Mouse (Mus musculus) embryonic facial prominence, embryonic 14.5 days (tissue): ENCODE results near the gene Lmo7. TPM values are rescaled to one million over a fixed set of nuclear protein-coding genes. Genes with fewer than 3 reads are reported as not detected.
A peak's percentile ranks its signal among the peaks of the same experiment; 100 is the strongest.

ENCODE experiments used
- ATAC-seq: fragments of 200-750 bp; cut with Nextera tagmentation; 2 replicates; pipeline ENCODE4 v1.8.0; 2017; ENCODE audit warnings: low read depth, moderate number of reproducible peaks, moderate TSS enrichment
- DNase-seq: peaks from one replicate; pipeline ENCODE4 v3.0.0-alpha.2; 2015; ENCODE audit warnings: low spot score
- H3K27ac ChIP-seq: fragments of 300-500 bp; sonication (generic); replicated peaks from 2 replicates; pipeline ENCODE4 v1.5.1; 2014; ENCODE audit warnings: low read depth, mild to moderate bottlenecking, low read length, moderate library complexity
- H3K27me3 ChIP-seq: fragments of 300-500 bp; sonication (generic); replicated peaks from 2 replicates; pipeline ENCODE4 v1.6.1; 2014; ENCODE audit warnings: low read length; ENCODE audit not compliant: control insufficient read depth, insufficient read depth
- H3K36me3 ChIP-seq: fragments of 300-500 bp; sonication (generic); 2 replicates; pipeline ENCODE4 v1.6.1; 2014; ENCODE audit warnings: low read length, mixed read lengths; ENCODE audit not compliant: control insufficient read depth, insufficient read depth
- H3K4me1 ChIP-seq: fragments of 300-500 bp; sonication (generic); 2 replicates; pipeline ENCODE4 v1.6.1; 2014; ENCODE audit warnings: antibody characterized with exemption, low read length; ENCODE audit not compliant: control insufficient read depth, insufficient read depth
- H3K4me2 ChIP-seq: fragments of 300-500 bp; sonication (generic); 2 replicates; pipeline ENCODE4 v1.6.1; 2014; ENCODE audit warnings: low read depth, mild to moderate bottlenecking, low read length, moderate library complexity, mixed read lengths
- H3K4me3 ChIP-seq: fragments of 300-500 bp; sonication (generic); 2 replicates; pipeline ENCODE4 v1.5.1; 2014; ENCODE audit warnings: low read depth, mild to moderate bottlenecking, low read length
- H3K9ac ChIP-seq: fragments of 300-500 bp; sonication (generic); 2 replicates; pipeline ENCODE4 v1.6.1; 2014; ENCODE audit warnings: low read depth, mild to moderate bottlenecking, low read length, moderate library complexity, mixed read lengths
- H3K9me3 ChIP-seq: fragments of 300-500 bp; sonication (generic); 2 replicates; pipeline ENCODE4 v1.6.1; 2016; ENCODE audit warnings: low read length; ENCODE audit not compliant: control insufficient read depth
- WGBS: fragments of 180-500 bp; shearing (Covaris S2); extraction: QIAGEN DNeasy Blood & Tissue Kit; methylation state at CpG from one replicate; pipeline ENCODE4 v1.1.7; 2014; 5-methylcytosine and 5-hydroxymethylcytosine counted together
- polyA plus RNA-seq: library from polyadenylated mRNA; unstranded; fragments of >200 nt; fragmentation: Nextera tagmentation; extraction: Ambion mirVana; gene quantifications from 2 replicates; pipeline ENCODE4 v1.2.1, GENCODE M21; 2014

Lmo7 gene
- polyA plus RNA-seq, 1 experiment from 2014 or later, result 35.8 TPM

DNA sequence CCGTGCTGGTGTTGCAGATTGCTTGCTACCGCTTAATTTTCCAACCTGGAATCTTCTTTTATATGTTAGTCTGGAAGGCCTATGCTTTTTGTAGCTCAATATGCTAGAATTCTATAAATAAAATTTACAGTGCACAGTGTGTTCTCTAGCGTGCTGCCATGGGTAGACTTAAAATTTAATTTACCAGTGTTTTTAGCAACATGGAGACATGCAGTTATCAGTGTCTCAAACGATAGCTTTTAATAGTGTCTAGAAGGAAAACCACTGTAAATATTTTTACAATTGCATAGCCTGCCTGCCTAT is 201.6 kb downstream of the Lmo7 start:
- no peaks in the 10 kb centered on the region for H3K9me3 ChIP-seq
- 0 out of 2 replicates have a peak, but pooled peaks cover 3% of the 10 kb centered on the region for H3K36me3 ChIP-seq
- 93% methylated on average over 4 of the region's 4 CpGs for WGBS
- H3K27me3 ChIP-seq, result no peaks in the 10 kb centered on the region
- H3K4me2 ChIP-seq, result no peak overlapping the region
- no peak overlapping the region for H3K4me3 ChIP-seq
- ATAC-seq (no peak), DNase-seq (no peak)
- H3K4me1 ChIP-seq, result peaks cover 2% of the 10 kb centered on the region; the same call in 1 of the 2 replicates
- no peak overlapping the region for H3K27ac ChIP-seq
- H3K9ac ChIP-seq, result no peak overlapping the region

GRCm38 (mm10) chr14:101933551-101933950 is 203.8 kb downstream of the Lmo7 start:
- WGBS, result 85% methylated on average over 9 of the region's 9 CpGs

DNA sequence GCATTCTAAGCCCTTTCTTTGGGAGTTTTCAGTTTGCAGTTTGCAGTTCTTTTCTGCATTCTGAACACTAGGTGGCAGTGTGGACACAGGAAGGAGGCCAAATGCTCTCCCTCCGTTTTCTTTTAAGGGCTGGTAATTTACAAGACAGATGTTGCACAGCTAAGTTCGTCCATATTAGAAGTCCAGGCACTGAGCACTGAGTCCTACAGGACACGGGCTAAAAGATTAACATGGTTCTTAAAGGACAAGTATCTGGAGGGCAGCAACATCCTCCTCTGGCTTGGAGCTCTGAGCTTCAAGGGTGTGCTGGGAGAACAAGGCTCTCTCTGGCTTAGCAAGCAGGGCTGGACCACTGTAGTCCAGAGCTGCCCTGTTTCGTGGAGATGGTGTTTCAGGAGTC is 213.2 kb downstream of the Lmo7 start:
- WGBS, result 6% methylated on average over 4 of the region's 4 CpGs
- ATAC-seq (peak; percentile 36; the same call in 1 of the 2 replicates), DNase-seq (peak; percentile 86)
- H3K9ac ChIP-seq, result no peak overlapping the region
- no peaks in the 10 kb centered on the region for H3K27me3 ChIP-seq
- no peaks in the 10 kb centered on the region for H3K9me3 ChIP-seq
- H3K27ac ChIP-seq, result no peak overlapping the region
- H3K4me1 ChIP-seq, result peaks cover 6% of the 10 kb centered on the region; the same call in 1 of the 2 replicates
- H3K4me3 ChIP-seq, result no peak overlapping the region
- no peaks in the 10 kb centered on the region for H3K36me3 ChIP-seq
- peak overlapping the region; percentile 38 for H3K4me2 ChIP-seq

More at GRCm38 (mm10) chr14:101933551-101933950, 203.8 kb downstream of the Lmo7 start:
- Histone ChIP-seq H3K4me1 (peaks cover 2% of the 10 kb centered on the region; the same call in 1 of the 2 replicates), H3K27ac (no peak overlapping the region), H3K27me3 (no peaks in the 10 kb centered on the region), H3K4me2 (no peak overlapping the region), H3K9me3 (no peaks in the 10 kb centered on the region), H3K4me3 (no peak overlapping the region), H3K9ac (no peak overlapping the region), H3K36me3 (0 out of 2 replicates have a peak, but pooled peaks cover 3% of the 10 kb centered on the region)
- no peak for ATAC-seq
- no peak for DNase-seq

DNA sequence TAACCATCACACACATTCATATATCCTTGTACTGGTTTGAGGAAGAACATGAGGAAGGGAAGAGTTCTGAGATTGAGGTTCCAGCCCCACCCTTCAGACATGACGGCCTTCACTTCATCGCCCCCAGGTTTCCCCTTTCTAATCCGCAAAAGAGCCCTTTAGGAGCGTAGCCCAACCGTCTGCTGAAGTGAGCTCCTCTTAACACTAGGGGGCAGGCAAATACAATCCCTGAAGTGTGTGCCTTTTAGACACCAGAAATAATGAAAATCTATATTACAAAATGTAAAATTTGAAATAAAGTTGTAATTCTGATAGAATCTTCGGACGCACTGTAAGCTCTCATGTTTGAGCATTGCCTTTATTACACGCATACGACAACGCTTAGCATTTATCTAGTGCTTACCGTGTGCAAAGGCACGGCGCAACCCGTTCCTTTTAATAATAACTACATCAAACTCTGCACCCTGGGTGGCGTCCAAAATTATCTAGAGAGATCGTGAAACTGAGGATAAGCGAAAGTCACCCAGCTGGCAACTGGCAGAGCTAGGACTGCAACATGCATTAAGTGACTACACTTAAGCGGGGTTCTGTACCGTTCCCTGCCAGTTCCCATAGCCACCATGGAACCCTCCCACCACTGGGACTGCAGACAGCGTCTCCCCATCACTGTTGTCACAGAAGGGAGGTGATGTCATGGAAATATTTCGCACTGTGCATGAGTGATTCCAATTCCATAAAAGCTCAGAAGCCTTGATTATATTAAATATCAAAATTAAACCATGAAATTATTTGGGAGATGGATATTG is 217.2 kb downstream of the Lmo7 start:
- Histone ChIP-seq H3K27me3 (no peaks in the 10 kb centered on the region), H3K4me3 (no peak overlapping the region), H3K4me2 (0 out of 2 replicates have a peak overlapping the region, but pooled peaks have one; percentile 3), H3K9me3 (no peaks in the 10 kb centered on the region), H3K27ac (no peak overlapping the region), H3K9ac (no peak overlapping the region), H3K4me1 (peaks cover 6% of the 10 kb centered on the region; the same call in 1 of the 2 replicates), H3K36me3 (no peaks in the 10 kb centered on the region)
- DNase-seq, result peak; percentile 73
- 43% methylated on average over 21 of the region's 21 CpGs for WGBS
- ATAC-seq, result 0 out of 2 replicates have a peak, but pooled peaks have one; percentile 28

GRCm38 (mm10) chr14:101949114-101949513 is 219.4 kb downstream of the Lmo7 start:
- Histone ChIP-seq H3K4me1 (no peaks in the 10 kb centered on the region), H3K9me3 (no peaks in the 10 kb centered on the region), H3K27me3 (no peaks in the 10 kb centered on the region), H3K27ac (no peak overlapping the region), H3K4me2 (no peak overlapping the region), H3K4me3 (no peak overlapping the region), H3K9ac (no peak overlapping the region), H3K36me3 (no peaks in the 10 kb centered on the region)
- DNase-seq, result no peak
- 0 out of 2 replicates have a peak, but pooled peaks have one; percentile 37 for ATAC-seq
- WGBS, result 53% methylated on average over 2 of the region's 2 CpGs

DNA sequence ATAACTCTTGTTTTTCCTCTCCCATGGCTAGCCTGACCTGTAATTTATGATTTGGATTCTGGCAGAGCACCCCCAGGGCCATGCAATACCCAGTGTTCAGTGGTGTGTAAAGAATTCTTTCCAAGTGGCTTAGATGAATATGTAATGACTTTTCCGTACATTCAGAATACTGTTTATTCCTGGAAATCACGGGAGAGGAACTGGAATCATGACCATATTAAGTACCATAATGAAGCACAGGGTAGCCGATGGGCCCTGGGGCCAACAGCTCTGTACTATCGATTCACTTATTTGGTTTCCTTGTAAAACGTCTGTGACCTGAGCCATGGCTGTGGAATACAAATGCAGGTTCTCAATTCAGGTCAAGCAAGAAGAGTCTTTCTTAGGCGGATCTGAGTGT is 221.3 kb downstream of the Lmo7 start:
- DNase-seq (no peak), ATAC-seq (no peak)
- Histone ChIP-seq H3K9ac (no peak overlapping the region), H3K27me3 (no peaks in the 10 kb centered on the region), H3K9me3 (no peaks in the 10 kb centered on the region), H3K27ac (no peak overlapping the region), H3K36me3 (no peaks in the 10 kb centered on the region), H3K4me1 (no peaks in the 10 kb centered on the region), H3K4me3 (no peak overlapping the region), H3K4me2 (no peak overlapping the region)
- WGBS, result 67% methylated on average over 6 of the region's 6 CpGs

DNA sequence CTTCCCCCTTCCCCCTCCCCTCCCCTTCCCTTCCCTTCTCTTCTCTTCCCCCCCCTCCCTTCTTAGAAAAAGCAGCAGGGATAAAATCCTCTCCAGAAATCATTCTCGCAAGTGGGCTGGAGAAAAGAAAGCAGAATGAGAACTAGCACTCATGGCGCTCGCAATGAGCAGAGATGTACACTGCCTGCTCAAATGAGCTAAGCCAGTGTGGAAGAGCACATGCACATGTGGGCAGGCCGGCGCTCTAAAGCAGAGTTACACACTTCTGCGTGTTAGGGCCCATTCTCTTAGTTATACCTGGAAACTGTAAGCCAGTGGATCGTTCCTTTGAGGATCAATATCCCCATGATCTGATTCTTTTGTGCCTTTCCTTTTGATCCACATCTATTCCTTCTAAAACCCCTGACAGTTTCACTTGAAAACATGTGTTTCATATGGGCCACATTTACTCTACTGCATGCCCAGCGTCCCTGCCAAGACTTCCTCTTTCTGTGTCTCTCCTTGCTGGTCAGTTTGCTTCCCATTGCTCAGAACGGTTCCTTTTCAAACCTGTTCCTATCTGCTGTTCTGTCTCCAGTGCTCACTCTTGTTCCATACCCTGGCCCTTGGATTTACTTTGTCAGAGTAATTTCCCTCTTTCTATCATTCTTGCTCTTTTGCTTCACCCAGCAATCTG is 224.2 kb downstream of the Lmo7 start:
- no peak overlapping the region for H3K4me3 ChIP-seq
- WGBS, result 81% methylated on average over 9 of the region's 9 CpGs

DNA sequence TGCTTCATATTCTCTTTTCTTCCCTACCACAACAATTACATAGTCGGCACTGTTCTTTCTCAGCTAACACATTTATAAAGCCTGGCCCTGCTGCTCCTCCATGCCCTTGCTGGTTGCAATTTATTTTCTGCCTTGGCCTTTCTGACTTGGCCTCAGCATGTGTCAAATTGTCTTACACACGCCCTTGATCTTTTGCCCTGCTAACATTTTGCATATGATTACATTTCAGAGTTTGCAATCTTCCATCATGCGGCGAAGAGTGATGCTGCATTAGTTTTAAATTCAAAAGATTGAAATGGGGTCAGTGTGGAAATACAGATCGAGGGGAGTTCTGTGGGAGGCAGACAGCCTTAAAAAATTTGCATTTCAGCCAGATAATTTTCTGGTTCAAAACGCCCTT is 234.6 kb downstream of the Lmo7 start:
- H3K4me2 ChIP-seq, result no peak overlapping the region
- no peaks in the 10 kb centered on the region for H3K27me3 ChIP-seq
- no peaks in the 10 kb centered on the region for H3K36me3 ChIP-seq
- no peak overlapping the region for H3K9ac ChIP-seq
- 0 out of 2 replicates have a peak, but pooled peaks cover 6% of the 10 kb centered on the region for H3K9me3 ChIP-seq
- DNase-seq (no peak), ATAC-seq (no peak)
- H3K4me3 ChIP-seq, result no peak overlapping the region
- 68% methylated on average over 6 of the region's 6 CpGs for WGBS
- no peaks in the 10 kb centered on the region for H3K4me1 ChIP-seq
- no peak overlapping the region for H3K27ac ChIP-seq

More for the DNA sequence above, 224.2 kb downstream of the Lmo7 start:
- H3K27me3 ChIP-seq, result no peaks in the 10 kb centered on the region
- no peak for ATAC-seq
- no peak for DNase-seq
- H3K27ac ChIP-seq, result no peak overlapping the region
- no peaks in the 10 kb centered on the region for H3K4me1 ChIP-seq
- no peak overlapping the region for H3K9ac ChIP-seq
- no peak overlapping the region for H3K4me2 ChIP-seq
- no peaks in the 10 kb centered on the region for H3K36me3 ChIP-seq
- H3K9me3 ChIP-seq, result no peaks in the 10 kb centered on the region
